Comparison of ENCODE assay signal across 15 mouse cellular contexts in genomic region chr2:94381057-94381647, GRCm38 (mm10).
"Had no signal": no experiment of that assay in that cellular context is flagged by ENCODE, and none has a peak within 500 bp of the region (broad histone marks: within the 10 kb centered on the region; RNA-seq: fewer than 3 reads in every experiment).

No protein-coding gene starts in this region.

- H3K4me3 ChIP-seq: left cerebral cortex, adult 2 months; limb, embryonic 12.5 days; liver, embryonic 13.5 days; lung, embryonic 15.5 days; megakaryocyte, embryonic 14.5 days had no signal

- ATAC-seq: liver, postnatal 0 days; midbrain, embryonic 16.5 days had no signal

- H3K27me3 ChIP-seq: limb, embryonic 12.5 days; liver, embryonic 13.5 days; lung, embryonic 15.5 days; megakaryocyte, embryonic 14.5 days had no signal

- H3K9ac ChIP-seq: limb, embryonic 12.5 days; liver, embryonic 13.5 days; liver, postnatal 0 days; lung, embryonic 15.5 days had no signal

- H3K4me2 ChIP-seq: limb, embryonic 12.5 days; liver, embryonic 13.5 days; lung, embryonic 15.5 days; midbrain, embryonic 11.5 days had no signal

- H3K4me1 ChIP-seq: limb, embryonic 12.5 days; liver, embryonic 13.5 days; lung, embryonic 15.5 days; megakaryocyte, embryonic 14.5 days had no signal

- H3K27ac ChIP-seq: left cerebral cortex, adult 2 months; limb, embryonic 12.5 days; liver, embryonic 13.5 days; lung, embryonic 15.5 days; macrophage had no signal

- DNase-seq: kidney, postnatal 25 days; liver; liver, embryonic 13.5 days; liver, postnatal 0 days; lung, postnatal 14 days; right cerebral cortex, postnatal 14 days; thymus, adult 18-20 months; thymus, postnatal 14 days had no signal

- H3K9me3 ChIP-seq: limb, embryonic 12.5 days; liver, embryonic 13.5 days; lung, embryonic 15.5 days; megakaryocyte, embryonic 14.5 days had no signal
